Mouse (Mus musculus) lung, postnatal 0 days (tissue): ENCODE data around the gene Fbxo42.

ENCODE experiments used
- CTCF ChIP-seq: IDR thresholded peaks from 2 replicates; pipeline ENCODE4 v1.5.1; 2016; ENCODE audit warnings: antibody characterized with exemption, mild to moderate bottlenecking
- EP300 ChIP-seq: IDR thresholded peaks from 2 replicates; pipeline ENCODE4 v1.6.1; 2016; ENCODE audit warnings: antibody characterized with exemption, mild to moderate bottlenecking, control low read depth

DNA sequence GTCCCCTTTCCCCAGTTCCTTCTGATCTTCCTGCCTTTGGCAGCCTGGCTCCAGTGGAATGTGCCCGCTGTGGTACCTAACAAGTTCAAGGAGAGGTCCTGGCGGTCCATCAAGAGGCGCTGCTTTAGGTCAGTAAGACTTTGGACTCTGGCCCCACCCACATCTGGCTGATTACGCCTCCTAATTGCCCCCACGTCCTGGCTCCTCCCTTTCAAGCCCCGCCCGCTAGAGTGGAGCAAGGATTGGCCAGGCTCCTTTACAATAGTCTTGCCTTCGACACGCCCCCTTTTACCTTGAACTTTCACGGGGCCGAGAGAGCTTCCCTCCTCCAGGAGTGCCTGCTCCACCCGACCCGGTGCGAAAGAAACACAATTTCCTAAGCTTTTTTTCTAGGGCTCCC lies 92.9 kb downstream of the Fbxo42 start:
- TF ChIP-seq CTCF, result no peak
- TF ChIP-seq EP300, result no peak
